Mouse (Mus musculus): ENCODE results near the gene Lrrc56.
A peak's percentile ranks its signal among the peaks of the same experiment; 100 is the strongest.
"Not testable (repeated sequence)": the region's sequence is repeated elsewhere in the genome, so short reads cannot be mapped to it uniquely, and the experiment has no call there.

The Lrrc56 gene

DNA sequence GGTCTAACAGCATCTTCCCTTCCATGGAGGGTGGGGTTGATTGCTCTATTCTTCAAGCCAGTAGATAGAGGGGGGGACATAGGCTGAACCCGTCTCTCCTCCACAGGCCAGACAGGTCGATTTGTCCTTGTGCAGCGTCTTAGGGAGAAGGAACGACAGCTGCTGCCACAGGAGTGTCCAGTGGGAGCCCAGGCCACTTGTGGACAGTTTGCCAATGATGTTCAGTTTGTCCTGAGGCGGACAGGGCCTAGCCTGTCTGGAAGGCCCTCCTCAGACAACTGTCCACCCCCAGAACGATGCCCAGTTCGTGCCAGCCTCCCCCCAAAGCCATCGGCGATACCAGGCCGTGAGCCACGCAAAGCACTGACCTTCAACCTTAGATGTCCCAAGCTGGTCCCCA is 22.9 kb downstream of the Lrrc56 start:
- no peak for DNase-seq (ENCODE audit: inconsistent ontology term)

DNA sequence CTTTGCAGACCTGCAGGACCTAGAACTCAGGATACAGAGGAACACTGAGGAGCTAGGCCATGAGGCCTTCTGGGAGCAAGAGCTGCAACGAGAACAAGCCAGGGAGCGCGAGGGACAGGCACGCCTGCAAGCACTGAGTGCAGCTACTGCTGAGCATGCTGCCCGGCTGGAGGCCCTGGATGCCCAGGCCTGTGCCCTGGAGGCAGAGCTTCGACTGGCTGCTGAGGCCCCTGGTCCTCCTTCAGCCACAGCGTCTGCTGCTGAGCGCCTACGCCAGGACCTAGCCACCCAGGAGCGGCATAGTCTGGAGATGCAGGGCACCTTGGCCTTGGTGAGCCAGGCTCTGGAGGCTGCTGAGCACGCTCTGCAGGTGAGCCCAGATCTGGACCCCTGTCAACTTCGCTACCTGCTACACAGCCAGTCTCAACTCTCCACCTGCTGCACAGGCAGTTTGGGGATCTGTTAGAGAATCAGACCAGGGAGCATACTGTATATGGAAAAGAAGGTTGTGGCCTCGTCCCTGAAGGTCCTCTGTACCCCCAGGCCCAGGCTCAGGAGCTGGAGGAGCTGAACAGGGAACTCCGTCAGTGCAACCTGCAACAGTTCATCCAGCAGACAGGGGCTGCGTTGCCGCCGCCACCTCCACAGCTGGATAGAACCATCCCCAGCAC is 23.5 kb downstream of the Lrrc56 start:
- no peak for DNase-seq (ENCODE audit: inconsistent ontology term)

DNA sequence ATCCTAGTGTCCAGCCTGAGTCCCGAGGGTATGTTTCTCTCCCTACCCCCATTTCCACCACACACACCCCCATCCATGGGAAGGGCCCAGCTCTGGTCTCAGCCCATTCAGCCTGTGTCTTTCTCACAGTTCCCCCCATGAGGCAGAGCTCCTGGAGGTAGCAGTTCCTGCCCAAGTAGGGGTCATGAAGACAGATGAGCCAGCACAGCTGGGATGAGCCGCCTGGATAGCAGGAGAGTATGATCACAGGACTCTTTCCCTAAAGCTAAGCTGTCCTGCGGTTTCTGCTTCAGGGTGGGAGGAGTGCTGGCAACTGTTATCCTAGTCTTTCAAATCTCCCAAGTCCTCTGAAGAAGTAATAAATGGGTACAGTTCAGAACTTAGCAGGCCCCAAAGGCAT is 24.2 kb downstream of the Lrrc56 start:
- no peak for DNase-seq (ENCODE audit: inconsistent ontology term)

DNA sequence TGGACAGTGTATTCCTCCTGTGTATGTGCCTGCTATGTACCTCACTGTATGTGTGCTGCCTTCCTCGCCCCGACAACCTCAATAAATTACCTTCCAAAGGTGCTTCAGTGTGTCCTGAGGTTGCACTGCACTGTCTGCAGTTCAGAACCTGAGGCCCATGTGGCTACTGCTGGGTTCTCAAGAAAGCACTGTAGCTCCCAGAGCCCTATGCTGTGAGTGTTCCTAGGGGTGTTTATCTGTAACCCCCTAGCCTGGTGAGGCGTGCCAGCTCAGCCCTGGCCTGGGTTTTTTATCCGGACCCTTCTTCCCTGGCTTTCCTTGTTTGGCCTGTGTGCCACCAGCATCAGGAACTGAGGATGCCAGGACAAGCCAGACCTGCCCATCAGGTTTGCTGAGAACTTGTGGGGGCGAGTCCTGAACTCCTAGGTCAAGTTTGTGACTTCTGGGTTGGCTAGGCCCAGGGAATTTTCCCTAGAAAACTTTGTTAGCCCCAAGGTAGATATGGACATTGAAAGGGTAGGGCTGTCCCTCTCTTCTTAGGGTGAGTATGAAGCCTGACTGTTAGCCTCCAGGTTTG is 24.7 kb downstream of the Lrrc56 start:
- DNase-seq (ENCODE audit: inconsistent ontology term) = no peak

DNA sequence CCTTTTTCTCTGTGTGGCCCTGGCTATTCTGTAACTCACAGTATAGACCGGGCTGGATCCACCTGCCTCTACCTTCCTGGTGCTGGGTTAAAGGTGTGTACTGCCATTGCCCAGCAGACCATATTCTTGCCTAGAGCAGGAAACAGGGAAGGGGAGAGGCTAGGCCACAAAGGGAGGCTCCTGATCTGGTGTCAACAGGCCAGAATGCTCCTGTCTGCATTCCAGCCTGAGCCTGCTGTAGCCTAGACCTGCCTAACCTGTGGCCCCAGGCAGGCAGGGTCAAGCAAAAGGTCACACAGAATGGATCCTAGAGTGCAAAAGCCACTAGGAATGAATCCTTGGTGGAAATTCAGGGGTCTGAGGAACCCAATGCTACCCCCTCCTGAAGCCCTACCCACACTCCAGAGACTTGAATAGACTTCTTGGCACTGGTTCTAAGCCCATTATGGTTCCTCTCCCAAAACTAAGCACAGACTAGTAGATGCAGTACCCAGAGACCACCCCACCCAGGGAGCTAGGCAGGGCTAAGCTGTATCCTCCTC is 25.7 kb downstream of the Lrrc56 start:
- DNase-seq (ENCODE audit: inconsistent ontology term) = no peak

DNA sequence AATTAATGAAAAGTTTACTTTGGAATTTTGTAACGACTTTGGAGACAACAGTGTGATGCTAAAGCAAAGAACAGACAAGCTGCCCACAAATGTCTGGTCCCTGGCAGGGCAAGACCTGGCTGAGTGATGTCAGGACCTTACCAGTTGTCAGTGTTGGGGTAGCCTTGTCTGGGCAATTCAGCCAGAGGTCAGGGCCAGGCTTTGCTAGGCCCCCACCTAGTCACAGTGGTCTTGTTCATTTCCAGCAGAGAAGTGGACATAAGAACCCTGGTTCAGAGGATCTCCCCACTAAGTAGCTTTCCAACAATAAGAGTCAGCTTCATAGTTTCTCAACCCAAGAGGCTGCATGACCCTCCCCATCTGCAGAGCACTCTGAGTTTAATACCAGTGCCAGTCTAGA is 26.4 kb downstream of the Lrrc56 start:
- DNase-seq (ENCODE audit: inconsistent ontology term) = no peak

DNA sequence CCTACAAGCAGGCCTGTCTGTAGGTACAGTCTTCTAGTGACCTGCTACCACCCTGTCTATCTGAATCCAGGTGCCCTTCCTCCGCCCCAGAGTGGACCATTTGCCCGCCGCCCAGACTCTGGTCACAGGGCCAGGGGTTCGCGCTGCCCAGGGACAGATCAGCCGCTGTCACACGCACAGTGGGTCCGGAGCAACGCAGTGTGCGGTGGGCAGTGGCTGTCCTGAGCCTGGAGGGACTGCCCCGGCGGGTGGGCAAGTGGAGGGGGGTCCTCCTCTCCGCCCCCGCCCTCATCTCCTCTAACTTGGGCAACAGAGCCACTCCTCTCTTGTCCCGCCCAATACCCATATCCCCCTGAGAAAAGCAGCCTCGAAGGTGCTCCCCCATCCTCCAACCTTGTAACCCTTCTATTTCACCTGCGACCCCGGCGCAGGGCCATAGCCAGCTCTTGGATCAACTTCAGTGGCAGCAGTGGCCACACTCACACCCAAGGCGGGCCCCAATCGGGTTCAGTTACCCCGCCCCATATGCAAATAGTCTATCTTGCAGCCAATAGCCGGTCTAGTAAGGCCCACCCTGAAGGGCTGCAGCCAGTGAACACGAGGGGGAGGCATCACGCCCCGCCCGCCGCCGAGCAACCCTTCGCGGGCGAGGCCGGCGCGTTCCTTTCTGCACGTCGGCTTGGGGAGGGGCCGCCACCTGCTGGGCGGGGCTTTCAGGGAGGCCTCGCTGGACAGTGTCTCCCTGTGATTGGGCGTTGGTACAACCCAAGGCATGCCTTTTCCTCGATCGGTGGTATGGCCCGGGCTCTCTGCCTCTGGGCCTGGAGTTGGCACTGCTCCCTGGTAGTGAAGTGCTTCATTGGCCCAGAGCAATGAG is 27.5 kb downstream of the Lrrc56 start:
- peak; percentile 100 for DNase-seq (ENCODE audit: inconsistent ontology term)

DNA sequence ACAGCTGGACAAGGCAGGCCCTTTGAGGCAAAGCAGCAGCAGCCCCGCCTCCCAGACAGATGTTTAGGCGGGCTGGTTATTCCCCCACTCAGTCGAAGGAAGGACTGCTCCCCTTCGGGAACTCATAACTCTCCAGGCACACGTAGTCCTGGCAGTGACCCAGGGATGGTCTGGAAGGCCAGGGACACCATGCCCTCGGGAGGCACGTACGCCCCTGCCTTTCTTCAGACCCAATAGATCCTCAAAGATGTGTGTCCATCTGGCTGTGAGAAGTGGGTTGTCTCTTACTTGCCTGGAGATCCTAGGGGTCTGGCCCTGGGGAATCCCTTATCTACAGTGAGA is 28.1 kb downstream of the Lrrc56 start:
- no peak for DNase-seq (ENCODE audit: inconsistent ontology term)

DNA sequence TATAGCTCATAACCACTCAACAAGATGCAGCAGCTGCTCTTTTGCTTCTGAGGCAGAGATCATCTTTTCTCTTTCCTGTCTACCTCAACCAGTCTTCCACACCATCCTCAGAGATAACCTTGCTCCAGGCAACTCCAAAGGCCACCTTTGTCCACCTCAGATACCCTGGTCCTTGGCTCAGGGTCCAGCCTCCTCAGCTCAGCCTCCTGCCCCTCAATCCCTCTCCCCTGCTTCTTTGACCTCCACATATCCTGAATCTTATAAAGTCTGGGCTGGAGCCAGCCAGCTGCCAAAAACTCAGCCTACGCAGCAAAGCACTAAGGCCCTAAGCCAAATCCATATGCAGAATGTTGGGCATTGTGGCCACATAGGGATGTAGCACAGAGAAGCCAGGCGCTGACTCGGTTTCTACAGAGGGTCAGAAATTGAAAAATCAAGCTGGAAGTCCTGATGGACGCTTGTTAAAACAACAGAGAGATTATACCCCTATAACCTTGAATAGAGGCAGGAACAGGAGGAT is 28.8 kb downstream of the Lrrc56 start:
- no peak for DNase-seq (ENCODE audit: inconsistent ontology term)

DNA sequence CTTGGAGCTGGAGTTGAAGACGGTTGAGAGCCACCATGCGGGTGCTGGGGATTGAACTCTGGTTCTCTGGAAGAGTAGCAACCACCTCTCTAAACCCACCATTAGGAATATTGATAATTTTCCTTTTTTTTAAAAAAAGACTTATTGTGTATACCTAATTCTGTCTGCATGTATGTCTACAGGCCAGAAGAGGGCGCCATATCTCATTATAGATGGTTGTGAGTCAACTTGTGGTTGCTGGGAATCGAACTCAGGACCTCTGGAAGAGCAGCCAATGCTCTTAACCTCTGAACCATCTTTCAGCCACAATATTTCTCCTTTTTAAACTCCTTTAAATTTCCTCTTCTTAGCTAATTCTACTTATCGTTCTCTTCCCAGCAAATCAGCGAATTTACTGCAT is 32.6 kb downstream of the Lrrc56 start:
- DNase-seq (ENCODE audit: inconsistent ontology term) = no peak

DNA sequence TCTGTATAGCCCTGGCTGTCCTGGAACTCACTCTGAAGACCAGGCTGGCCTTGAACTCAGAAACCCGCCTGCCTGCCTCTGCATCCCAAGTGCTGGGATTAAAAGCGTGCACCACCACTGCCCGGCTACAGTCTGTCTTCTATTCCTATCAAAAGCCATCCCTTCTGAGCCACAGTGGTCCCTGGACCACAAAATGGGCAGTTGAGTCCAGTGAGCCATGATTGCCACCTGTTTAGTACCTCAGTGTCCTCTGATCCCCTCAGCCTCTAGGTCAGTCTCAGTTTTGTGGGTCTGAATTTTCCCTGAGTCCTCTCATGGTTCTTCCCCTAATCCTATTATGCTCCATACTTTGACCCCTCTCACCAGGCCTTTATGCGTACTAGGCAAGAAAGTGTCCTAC is 33.8 kb downstream of the Lrrc56 start:
- no peak for DNase-seq (ENCODE audit: inconsistent ontology term)

DNA sequence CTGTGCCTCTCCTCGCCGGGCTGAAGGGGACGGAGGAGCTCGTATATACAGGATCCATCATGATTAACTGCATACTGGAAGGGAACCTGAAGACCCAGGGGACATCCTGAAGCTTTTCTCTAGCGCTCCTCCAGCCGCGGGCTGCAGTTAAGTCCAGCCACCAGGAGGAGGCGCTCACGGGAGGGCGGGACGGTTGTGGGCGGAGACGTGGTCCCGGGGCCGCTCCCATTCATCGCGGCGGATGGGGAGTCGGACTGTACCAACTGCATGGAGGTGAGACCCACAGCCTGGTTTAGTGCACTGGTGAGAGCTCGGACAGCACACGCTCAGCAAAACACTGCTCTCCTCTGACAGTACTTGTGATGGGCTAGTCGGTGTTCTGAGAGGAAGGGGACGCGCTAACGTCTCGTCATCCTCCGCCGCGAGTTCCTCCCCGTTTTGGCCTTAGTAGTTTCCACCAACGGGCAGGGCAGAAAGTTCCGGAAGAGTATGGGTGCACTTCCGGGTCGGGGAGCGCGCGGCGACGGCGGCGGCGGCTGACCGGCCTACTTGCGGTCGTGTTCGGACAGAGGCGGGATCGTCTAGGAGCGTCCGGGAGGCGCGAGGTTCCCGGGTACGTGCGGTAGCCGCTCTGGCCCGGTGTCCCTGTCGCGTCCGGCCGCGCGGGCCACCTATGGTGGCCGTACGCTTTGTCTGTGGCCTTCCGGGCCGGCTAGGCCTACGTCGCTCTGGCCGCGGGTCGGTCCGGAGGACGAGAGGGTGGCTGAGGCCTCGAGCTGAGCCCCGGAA is 34.5 kb downstream of the Lrrc56 start, which contains the start of gene Phrf1:
Gene Phrf1, plus strand, starts transcription at position 506 of the 789 bp plus-strand sequence.
- DNase-seq (ENCODE audit: inconsistent ontology term) = peak; percentile 93

DNA sequence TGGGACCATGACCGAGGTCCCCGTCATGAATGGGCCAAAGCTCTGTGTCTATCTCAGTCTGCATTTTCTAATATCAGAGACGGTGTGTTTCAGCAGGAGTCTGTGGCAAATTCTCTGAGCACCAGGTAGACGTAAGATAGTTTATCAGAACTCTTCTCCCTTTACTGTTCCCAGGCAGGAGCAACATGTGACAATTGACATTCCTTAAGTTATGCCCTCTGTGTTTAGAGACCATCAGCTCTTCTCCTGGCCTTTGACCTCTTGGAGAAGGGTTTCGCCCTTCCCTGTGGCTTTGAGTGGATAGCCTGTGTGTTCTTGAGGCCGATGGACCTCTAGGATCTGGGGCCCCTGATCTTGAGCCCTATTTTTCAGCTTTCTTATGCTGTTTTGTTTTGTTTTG is 35.7 kb downstream of the Lrrc56 start:
- no peak for DNase-seq (ENCODE audit: inconsistent ontology term)

DNA sequence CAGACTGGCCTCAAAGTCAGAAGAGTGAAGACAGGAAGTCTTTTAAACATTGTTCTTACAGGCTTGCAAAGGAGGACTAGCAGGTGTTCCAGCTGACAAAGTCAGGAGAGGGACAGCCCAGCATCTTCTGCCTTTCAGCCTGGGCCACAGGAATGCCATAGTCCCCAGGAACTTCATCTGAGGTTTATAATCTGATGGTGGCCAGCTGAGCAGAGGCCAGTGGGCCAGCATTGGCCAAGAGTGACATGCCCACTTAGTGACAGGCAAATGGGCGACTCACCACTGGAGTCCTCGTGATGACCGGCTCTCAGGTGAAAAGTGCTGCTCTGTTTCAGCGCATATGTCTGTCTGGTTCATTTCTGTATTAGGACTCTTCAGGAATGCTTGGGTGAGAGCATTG is 36.6 kb downstream of the Lrrc56 start:
- DNase-seq (ENCODE audit: inconsistent ontology term) = peak; percentile 35

DNA sequence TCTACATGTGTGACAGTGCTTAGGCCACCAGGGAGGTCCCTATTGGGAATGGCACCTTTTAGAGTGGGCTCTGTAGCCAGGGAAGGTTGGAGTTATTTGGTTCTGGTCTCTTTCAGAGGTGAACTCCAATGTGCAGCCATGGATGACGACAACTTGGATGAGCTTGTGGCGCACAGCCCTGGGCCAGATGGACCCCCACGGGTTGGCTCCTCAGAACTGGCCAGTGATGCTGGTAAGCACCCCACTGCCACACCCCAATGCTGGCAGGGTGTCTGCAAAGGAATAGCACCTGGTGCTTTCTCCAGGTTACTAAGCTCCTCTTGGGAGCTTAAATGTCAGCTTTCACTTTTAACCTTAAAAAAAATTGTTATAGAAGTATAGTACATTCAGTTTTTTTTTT is 37.2 kb downstream of the Lrrc56 start:
- no peak for DNase-seq (ENCODE audit: inconsistent ontology term)

DNA sequence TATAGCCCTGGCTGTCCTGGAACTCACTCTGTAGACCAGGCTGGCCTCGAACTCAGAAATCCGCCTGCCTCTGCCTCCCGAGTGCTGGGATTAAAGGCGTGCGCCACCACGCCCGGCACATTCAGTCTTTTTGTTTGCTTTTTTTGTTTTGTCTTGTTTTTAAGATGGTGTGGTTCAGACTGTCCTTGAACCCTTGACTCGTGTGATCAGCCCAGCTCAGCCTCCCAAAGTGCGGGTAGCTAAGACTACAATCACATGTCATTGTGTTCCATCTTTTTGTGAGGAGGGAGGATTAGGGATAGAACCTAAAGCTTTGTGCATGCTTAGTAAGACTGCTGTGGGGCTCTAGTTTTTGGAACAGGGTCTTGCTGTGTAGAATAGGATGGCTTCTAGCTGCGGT is 37.6 kb downstream of the Lrrc56 start:
- DNase-seq (ENCODE audit: inconsistent ontology term) = no peak

DNA sequence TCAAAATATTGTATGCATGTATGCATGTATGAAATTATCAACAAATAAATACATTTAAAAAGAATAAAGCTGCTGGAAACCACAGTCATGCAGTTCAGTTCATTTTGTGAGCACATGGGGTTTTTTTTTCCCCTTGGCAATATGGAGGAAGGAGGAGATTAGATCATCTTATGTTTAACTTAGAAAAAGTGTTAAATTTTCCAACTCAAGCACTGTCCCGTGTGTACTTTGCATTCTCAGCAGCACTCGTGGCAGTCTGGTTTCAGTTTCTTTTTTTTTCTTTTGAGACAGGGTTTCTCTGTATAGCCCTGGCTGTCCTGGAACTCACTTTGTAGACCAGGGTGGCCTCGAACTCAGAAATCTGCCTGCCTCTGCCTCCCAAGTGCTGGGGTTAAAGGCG is 56.5 kb downstream of the Lrrc56 start:
- not testable (repeated sequence) for DNase-seq (ENCODE audit: inconsistent ontology term)

DNA sequence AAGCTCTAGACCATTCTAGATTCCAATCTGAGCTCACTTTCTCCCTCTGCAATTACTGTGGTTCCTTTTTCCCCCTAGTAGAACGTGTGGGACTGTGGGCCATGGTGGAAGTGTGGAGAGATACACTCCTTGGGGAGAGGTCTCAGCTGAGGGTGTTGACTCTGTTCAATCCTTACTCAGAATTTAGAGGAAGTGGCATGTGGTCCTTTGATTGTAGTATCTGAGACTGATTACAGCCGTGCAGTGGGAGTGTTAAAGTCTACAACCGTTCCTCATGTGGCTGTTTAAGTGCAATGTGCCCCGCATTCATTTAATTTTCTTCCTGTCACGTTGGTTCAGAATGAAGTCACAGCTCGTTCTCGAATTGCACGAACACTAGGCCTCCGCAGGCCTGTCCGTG is 62.2 kb downstream of the Lrrc56 start:
- DNase-seq (ENCODE audit: inconsistent ontology term) = no peak
